Mouse (Mus musculus): ENCODE results near the gene Gm17387.

DNA sequence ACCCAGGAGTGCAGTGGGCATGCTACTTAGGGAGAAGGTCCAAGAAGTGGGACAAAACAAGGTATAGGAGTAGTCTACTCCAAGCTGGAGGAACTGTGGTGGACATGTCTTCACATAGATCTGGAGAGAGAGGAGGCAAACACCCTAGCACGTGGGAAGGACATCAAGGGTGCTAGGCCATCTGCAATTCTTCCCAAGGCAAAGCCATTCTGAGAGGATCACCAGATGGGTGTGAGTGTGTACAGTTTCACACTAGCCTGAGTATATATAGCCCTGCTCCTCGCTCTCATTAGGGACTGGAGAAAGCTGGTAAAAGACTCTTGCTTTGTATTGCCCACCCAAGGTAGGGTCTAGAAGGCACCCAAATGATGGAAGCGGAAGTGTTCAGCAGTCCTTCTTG is 34.4 kb downstream of the Gm17387 start:
- TF ChIP-seq CTCF (IDR thresholded peaks at IDR 0.05; ENCODE audit: control insufficient read depth, insufficient read depth, low read length) (no peak), POLR2A (IDR thresholded peaks at IDR 0.05; ENCODE audit: borderline replicate concordance, control insufficient read depth, low read depth, low read length) (no peak)
